Mouse (Mus musculus): ENCODE measurements around the gene Gpr61. TPM values are rescaled to one million over a fixed set of nuclear protein-coding genes. Genes with fewer than 3 reads are reported as not detected.

Gpr61 gene
- total RNA-seq, 2 experiments from 2014 or later = 15.6 to 15.9 TPM

DNA sequence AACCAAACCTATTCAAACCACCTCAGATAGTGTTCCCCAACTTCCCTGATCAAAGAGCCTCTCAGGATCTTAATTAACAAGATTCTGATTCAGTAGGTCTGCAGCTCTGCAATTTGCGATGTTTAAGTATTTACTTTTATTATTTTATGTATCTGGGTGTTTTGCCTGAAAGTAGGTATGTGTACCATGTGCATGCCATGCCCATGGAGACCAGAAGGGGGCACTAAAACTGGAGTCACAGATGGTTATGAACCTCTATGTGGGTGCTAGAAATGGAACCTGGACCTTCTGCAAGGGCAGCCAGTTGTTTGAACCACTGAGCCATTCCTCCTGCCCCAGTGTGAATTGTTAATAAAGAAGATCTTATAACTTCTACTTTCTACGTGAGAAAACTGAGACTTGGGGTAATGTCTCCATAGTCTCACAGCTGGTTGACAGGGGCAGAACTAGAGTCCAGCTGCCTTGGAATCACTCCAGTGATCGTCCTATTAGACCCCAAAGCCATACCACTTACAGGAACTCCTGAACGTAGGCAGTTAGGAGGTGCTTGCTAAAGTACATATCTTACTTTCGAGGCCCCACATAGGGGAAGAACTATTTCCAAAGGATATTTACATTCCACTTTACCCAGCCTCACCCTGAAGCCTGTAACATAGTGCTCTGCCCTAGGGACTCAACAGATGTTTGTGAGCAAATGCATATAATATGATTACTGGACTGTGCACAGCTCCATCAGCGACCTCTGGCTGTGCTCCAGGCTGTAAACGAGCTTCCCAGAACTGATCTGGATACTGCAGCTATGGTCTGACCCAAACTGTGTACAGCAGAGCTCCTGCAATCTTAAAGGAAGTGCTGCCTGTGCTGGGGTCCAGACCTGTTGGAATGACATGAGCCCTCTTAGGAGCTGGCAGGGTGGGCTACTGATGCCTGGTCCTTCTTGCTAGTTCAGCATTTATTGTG, 24.4 kb upstream of the Gpr61 start:
- DNase-seq = no peak

- peak; percentile 80 to 83 for DNase-seq
Measured at GRCm38 (mm10) chr3:108174672-108175531, 20.2 kb upstream of the Gpr61 start.

GRCm38 (mm10) chr3:108169199-108169598, 14.5 kb upstream of the Gpr61 start:
- DNase-seq = no peak

- DNase-seq = no peak
Measured at GRCm38 (mm10) chr3:108167499-108167898, 12.8 kb upstream of the Gpr61 start.

GRCm38 (mm10) chr3:108166486-108167211, 12.0 kb upstream of the Gpr61 start:
- peak in 1 of 2 experiments; percentile 58 for DNase-seq

DNA sequence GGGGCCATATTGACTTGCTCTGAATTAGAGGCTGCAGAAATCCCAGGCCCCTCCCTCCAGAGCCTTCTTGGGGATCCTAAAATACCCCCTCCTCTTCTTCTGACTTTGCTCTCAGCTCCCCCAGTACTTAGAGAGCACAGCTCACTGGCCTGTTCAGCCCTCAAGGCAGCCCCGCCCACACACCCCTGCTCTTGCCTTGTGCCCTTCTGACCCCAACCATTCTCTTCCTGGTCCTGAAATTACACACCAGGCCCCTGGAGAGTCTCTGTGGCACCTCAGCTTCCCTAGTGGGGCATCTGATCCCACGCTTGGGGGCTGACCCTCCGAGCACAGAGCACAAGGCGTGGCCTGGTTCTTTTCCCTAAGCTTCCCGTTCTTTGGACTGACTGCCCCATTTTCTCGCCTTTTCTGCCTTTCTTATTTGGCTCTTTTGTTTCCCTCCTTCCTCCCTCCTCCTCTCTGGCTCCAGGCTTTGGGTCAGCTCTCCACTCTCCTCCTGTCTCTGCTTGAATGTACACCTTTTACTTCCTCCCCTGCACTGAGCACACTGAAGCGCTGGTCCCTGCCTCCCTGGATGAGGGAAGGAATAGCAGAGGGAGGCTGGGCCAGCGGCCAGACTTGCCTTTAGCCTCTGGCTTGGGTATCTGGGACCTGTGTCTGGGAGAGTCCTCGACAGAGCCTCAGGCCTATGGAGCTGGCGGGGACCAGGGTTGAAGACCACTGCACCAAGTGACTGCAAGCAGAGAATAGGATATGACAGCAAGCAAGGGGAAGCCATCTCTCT, 11.0 kb upstream of the Gpr61 start:
- DNase-seq = no peak

GRCm38 (mm10) chr3:108164807-108165206, 10.1 kb upstream of the Gpr61 start:
- DNase-seq = peak; percentile 84 to 86

DNA sequence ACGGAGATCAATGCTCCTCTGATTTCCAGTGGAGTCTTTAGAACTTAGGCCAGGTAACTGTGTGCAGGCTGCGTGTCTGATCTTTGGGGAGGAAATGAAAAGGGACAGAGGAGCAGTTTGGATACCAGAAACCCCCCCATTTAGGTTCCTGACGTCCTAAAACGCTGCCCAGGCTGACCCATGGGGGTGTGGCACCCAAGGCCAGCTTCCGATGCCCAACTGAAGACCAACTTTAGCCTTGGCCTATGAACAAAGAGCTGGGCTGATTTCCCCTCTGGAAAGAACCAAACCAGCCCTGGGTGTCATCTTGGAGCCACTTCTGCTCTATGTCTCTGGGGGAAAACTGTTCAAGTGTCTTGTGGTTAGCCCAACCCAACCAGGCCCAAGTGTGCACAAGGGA, 9.4 kb upstream of the Gpr61 start:
- DNase-seq = no peak

DNA sequence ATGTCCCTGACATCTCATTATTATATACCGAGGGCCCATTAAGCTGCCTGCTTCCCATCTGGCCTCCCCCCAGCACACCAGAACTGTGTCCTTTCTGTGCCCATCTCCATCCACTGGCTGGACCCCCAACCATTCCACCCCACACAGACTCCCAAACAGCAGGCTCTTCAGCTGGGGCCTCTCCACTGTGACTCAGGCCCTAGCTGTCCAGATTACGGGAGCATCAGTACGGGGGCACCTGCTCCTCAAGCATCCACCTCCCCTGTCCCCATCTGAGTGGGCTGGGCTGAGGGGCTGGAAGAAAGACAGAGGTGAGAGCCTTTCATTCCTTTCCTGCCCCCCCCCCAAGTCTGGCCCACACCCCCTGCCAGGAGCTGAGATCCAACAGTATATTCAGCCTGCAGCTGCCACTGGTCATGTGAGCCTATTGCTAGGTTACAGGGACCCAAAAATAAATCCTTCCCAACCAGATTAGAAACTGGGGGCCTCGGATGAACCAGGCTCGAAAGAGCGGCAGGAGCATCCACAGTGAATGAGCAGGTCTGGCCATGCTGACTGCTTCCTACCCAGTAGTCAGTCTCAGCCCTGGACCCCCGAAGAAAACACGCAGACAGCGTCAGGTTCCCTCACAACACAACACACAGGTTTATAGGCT, 3.8 kb upstream of the Gpr61 start:
- peak in 1 of 2 experiments; percentile 49 for DNase-seq

- no peak for DNase-seq
Measured at GRCm38 (mm10) chr3:108152290-108152689, 2.4 kb downstream of the Gpr61 start.

DNA sequence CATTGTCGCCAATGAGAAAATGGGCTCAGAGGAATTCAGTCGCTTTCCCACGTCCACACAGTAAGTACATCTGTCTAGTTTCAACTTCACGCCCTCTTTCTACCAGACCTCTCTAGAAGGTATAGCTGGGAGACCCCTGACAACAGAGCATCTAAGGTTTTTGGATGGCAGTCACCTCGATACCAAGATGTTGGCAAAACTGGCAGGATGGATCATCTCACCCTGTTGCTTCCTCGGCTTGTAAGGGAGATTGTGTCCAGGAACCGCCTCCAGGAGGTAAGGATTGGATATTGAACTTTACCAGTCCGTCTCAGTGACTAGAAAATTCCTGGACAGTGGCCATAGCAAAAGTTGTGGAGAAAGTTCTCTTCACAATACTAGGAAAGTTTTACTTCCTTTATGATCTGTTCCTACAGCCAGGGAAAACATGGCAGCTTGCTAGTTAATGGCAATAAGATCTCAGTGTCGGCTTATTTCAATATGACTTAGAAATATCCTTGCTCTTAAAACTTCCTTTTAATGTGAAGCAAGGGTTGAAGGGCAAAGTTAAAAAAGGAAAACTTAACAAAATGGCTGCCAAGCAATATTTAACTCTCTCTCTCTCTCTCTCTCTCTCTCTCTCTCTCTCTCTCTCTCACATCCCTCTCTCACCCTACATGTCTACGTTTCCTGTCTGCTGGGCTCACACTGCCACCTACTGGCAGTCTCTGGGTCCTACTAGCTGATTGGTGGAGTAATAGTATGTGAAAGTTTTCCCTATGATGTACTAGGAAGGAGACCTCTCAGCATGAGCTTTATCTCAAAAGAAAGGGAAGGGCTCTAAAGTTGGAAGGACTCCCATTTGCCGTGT, 7.1 kb downstream of the Gpr61 start:
- peak; percentile 82 to 86 for DNase-seq

DNA sequence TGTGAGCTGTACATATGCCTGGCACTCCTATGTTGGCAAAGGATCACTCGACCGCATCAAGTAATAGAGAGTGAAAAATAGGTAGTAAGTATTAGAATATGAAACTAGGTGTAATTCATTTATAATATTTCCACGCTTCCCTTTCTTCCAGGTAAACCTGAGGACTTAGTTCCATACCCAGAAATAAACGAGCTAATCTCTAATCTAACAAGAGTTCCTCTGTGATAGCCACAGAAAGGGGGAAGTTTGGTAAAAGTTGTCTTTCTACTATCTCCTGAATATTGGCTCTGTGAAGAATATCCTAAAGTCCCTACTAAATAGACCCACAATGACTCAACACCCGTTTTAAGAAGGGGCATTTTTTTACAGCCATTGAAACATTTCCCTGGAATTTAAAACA, 8.0 kb downstream of the Gpr61 start:
- DNase-seq = no peak

GRCm38 (mm10) chr3:108145534-108146445, 8.9 kb downstream of the Gpr61 start, which contains the start of gene Gnai3:
Gene Gnai3 (minus strand): TSS chr3:108146146.
- peak; percentile 88 to 90 for DNase-seq

GRCm38 (mm10) chr3:108140786-108141185, 13.9 kb downstream of the Gpr61 start:
- no peak for DNase-seq

- DNase-seq = no peak
Measured at GRCm38 (mm10) chr3:108139113-108139512, 15.6 kb downstream of the Gpr61 start.

GRCm38 (mm10) chr3:108134701-108135100, 20.0 kb downstream of the Gpr61 start:
- DNase-seq = peak; percentile 44 to 53

GRCm38 (mm10) chr3:108132484-108132883, 22.2 kb downstream of the Gpr61 start:
- DNase-seq = no peak

DNA sequence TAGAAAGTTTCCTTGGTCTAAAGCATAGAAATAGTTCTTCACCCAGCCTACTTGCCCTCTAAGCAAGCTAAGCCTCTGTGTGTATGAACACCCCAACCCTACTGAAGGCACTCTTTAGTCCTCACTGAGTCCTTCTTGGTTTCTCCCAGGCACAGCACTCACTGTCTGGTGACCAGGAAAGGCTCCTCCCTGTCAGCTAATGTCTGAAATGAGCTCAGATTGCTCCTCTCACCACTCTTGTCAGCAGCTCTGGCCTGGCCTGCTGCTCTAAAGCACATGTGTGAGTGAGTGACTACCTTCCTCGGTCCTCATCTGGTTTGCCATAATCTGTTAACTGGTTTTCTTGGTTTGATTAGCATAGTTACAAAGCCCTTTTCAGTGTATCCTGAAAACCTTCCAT, 22.9 kb downstream of the Gpr61 start:
- DNase-seq = no peak

DNA sequence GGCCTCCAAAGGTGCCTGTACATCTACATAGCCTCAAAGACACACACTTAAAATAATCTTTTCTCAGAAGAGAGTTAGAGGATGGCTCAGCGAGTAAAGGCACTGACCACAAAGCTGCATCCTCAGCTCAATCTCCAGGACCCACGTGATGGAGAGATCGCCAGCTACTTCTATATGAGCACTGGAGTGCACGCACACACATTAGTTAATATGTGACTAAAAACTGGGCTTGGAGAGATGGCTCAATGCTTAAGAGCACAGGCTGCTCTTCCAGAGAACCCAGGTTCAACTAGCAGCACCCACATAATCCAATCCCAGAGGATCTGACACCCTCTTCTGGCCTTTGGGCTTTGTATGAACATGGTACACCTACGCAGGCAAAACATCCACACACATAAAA, 23.5 kb downstream of the Gpr61 start:
- DNase-seq = no peak
